In the genomic region with DNA sequence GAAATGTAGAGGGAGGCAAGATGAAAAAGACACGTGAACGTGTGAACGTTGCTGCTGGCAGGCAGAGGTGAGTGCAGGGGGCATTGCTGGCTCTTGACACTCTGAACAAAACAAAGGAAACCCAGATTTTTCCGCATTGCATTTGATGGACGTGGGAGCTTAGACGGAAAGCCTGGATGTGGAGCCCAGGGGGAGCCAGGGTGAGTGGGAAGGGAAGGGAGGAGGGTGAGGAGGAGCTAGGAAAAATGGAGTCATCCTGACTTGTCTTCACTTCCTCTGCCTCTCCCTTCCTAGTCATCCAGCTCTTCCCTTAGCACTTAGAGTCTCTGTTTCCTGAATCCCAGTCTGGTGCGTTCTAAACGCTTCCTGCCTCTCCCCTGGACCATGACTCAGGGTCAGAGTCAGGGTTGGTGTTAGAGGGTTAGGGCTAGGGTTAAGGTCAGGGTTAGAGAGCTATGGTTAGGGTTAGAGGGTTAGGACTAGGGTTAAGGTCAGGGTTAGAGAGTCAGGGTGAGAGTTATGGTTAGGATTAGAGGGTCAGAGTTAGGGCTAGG, we compare ENCODE assay signal across 10 mouse cellular contexts.
DNase-seq lines count a peak whose midpoint lies in the region.
"Had no signal": no experiment of that assay in that cellular context is flagged by ENCODE, and none has a peak within 500 bp of the region (broad histone marks: within the 10 kb centered on the region; RNA-seq: fewer than 3 reads in every experiment).

No protein-coding gene starts in this region.

- peak; percentile 17 to 49 for DNase-seq in adrenal gland, adult (ENCODE audit: inconsistent age in 2 of 2, low spot score in 1 of 2)
- DNase-seq in adrenal gland, postnatal 10 days = no peak
- peak; percentile 7 for DNase-seq in retina, postnatal 1 day
- DNase-seq in retina, embryonic 14.5 days (ENCODE audit: low spot score) = no peak
- peak; percentile 44 for DNase-seq in kidney, adult 9 months
- DNase-seq in ovary, postnatal 10 days (ENCODE audit: low spot score) = no peak
- no peak for DNase-seq in spleen, postnatal 10 days (ENCODE audit: low spot score in 2 of 2)
- DNase-seq in neural tube, embryonic 10.5 days (ENCODE audit: extremely low spot score, low spot score) = no peak
- DNase-seq: cerebellum, adult 8-10 months; thymus, adult 18-20 months had no signal

Comparison
In these comparisons a context has a peak if more than half of its experiments do, and no peak if none do; other contexts are left out.
1. DNase-seq: peak in adrenal gland, adult (2 of 2), retina, postnatal 1 day (single experiment) and kidney, adult 9 months (single experiment); none in adrenal gland, postnatal 10 days (single experiment), retina, embryonic 14.5 days (single experiment), ovary, postnatal 10 days (single experiment), spleen, postnatal 10 days (0 of 2) and neural tube, embryonic 10.5 days (single experiment).